Mouse (Mus musculus) left cerebral cortex, postnatal 14 days (tissue): ENCODE results near the gene Bud13. TPM values are rescaled to one million over a fixed set of nuclear protein-coding genes. Genes with fewer than 3 reads are reported as not detected.
"Not testable (repeated sequence)": the region's sequence is repeated elsewhere in the genome, so short reads cannot be mapped to it uniquely, and the experiment has no call there.

Source experiments
- DNase-seq, 2 experiments: peaks; one replicate each; pipeline ENCODE4 v3.0.0; 2021 to 2022; ENCODE audit warnings: low spot score in 2 of 2, mixed read lengths in 1 of 2
- intact Hi-C: fragments of 180-260 bp; cut with DNase I; formaldehyde crosslinking; loops from one replicate; pipeline ENCODE4 v1.15.1; 2025
- total RNA-seq, 2 experiments: library from RNA; stranded (reverse); gene quantifications; 2 replicates each; pipeline ENCODE4 v1.2.3; 2021

Gene Bud13
- total RNA-seq, 2 experiments from 2014 or later = 9.4 to 11.3 TPM

GRCm38 (mm10) chr9:46330586-46330895 is 47.7 kb downstream of the Bud13 start:
- intact Hi-C loops = no loop called here
- no peak for DNase-seq

GRCm38 (mm10) chr9:46331301-46331700 is 48.5 kb downstream of the Bud13 start:
- DNase-seq = no peak
- intact Hi-C loops = no loop called here

GRCm38 (mm10) chr9:46334471-46335025 is 51.7 kb downstream of the Bud13 start:
- intact Hi-C loops = no loop called here
- DNase-seq = no peak

- DNase-seq = no peak
- intact Hi-C loops = no loop called here
Observed at GRCm38 (mm10) chr9:46335461-46335995, 52.7 kb downstream of the Bud13 start.

GRCm38 (mm10) chr9:46336294-46336693 is 53.5 kb downstream of the Bud13 start:
- intact Hi-C loops, DNase-seq: not testable (repeated sequence)

GRCm38 (mm10) chr9:46337331-46337730 is 54.5 kb downstream of the Bud13 start:
- intact Hi-C loops = no loop called here

GRCm38 (mm10) chr9:46337852-46338291 is 55.1 kb downstream of the Bud13 start:
- intact Hi-C loops = no loop called here
- peak; percentile 57 to 77 for DNase-seq

More at GRCm38 (mm10) chr9:46337331-46337730, 54.5 kb downstream of the Bud13 start:
- no peak for DNase-seq

- no peak for DNase-seq
- intact Hi-C loops = no loop called here
Observed at GRCm38 (mm10) chr9:46338384-46338783, 55.6 kb downstream of the Bud13 start.

GRCm38 (mm10) chr9:46339051-46339652 is 56.3 kb downstream of the Bud13 start:
- intact Hi-C loops = no loop called here

GRCm38 (mm10) chr9:46345887-46346665 is 63.3 kb downstream of the Bud13 start:
- intact Hi-C loops = no loop called here
- no peak for DNase-seq

More at GRCm38 (mm10) chr9:46339051-46339652, 56.3 kb downstream of the Bud13 start:
- no peak for DNase-seq

Other genes starting within 250 kb of the Bud13 start
- under 1 TPM in 1 of 2 experiments, not detected in 1; 0.57 TPM for gene Apoa1, start 54.4 kb upstream of the Bud13 start, total RNA-seq
- gene Apoc3, start 47.4 kb upstream of the Bud13 start, total RNA-seq = under 1 TPM in 1 of 2 experiments, not detected in 1; 0.92 TPM
- not detected for gene Apoa4, start 42.3 kb upstream of the Bud13 start, total RNA-seq
- not detected for gene Apoa5, start 14.4 kb upstream of the Bud13 start, total RNA-seq
- gene Zpr1, start 9.9 kb upstream of the Bud13 start, total RNA-seq = 10 to 100 TPM; 35.6 to 39.4 TPM
- gene 4931429L15Rik, start 37.0 kb downstream of the Bud13 start, total RNA-seq = not detected